Mouse (Mus musculus) liver, postnatal 0 days (tissue): ENCODE data around the gene Gm21304. TPM values are rescaled to one million over a fixed set of nuclear protein-coding genes. Genes with fewer than 3 reads are reported as not detected.

ENCODE experiments used
- ATAC-seq: fragments of 200-750 bp; cut with Nextera tagmentation; 2 replicates; pipeline ENCODE4 v1.8.0; 2017; ENCODE audit warnings: mild to moderate bottlenecking, moderate library complexity
- DNase-seq: peaks from one replicate; pipeline ENCODE4 v3.0.0-alpha.2; 2016
- H3K27ac ChIP-seq: fragments of 300-500 bp; sonication (generic); 2 replicates; pipeline ENCODE4 v1.5.1; 2014; ENCODE audit warnings: antibody characterized with exemption, moderate library complexity, mild to moderate bottlenecking, low read depth
- H3K27me3 ChIP-seq: fragments of 300-500 bp; sonication (generic); 2 replicates; pipeline ENCODE4 v1.6.1; 2014; ENCODE audit warnings: low read length, control low read depth, mixed read lengths; ENCODE audit not compliant: insufficient read depth
- H3K36me3 ChIP-seq: fragments of 300-500 bp; sonication (generic); replicated peaks from 2 replicates; pipeline ENCODE4 v1.6.1; 2014; ENCODE audit warnings: mild to moderate bottlenecking, control low read depth, low read length, moderate library complexity, mixed read lengths; ENCODE audit not compliant: insufficient read depth
- H3K4me1 ChIP-seq: fragments of 300-500 bp; sonication (generic); 2 replicates; pipeline ENCODE4 v1.6.1; 2014; ENCODE audit warnings: antibody characterized with exemption, mild to moderate bottlenecking, control low read depth; ENCODE audit not compliant: insufficient read depth
- H3K4me2 ChIP-seq: fragments of 300-500 bp; sonication (generic); 2 replicates; pipeline ENCODE4 v1.6.1; 2014; ENCODE audit warnings: low read depth, mild to moderate bottlenecking, low read length, moderate library complexity, mixed read lengths
- H3K4me3 ChIP-seq: fragments of 300-500 bp; sonication (generic); 2 replicates; pipeline ENCODE4 v1.5.1; 2014; ENCODE audit warnings: low read depth, low read length
- H3K9ac ChIP-seq: fragments of 300-500 bp; sonication (generic); replicated peaks from 2 replicates; pipeline ENCODE4 v1.6.1; 2014; ENCODE audit warnings: mild to moderate bottlenecking, moderate library complexity
- H3K9me3 ChIP-seq: fragments of 300-500 bp; sonication (generic); 2 replicates; pipeline ENCODE4 v1.6.1; 2016; ENCODE audit warnings: mild to moderate bottlenecking, control low read depth, low read length, mixed read lengths
- CTCF ChIP-seq: sonication (generic); IDR thresholded peaks from 2 replicates; pipeline ENCODE4 v1.5.1; 2016; ENCODE audit warnings: antibody characterized with exemption, low read depth
- EP300 ChIP-seq: IDR thresholded peaks from 2 replicates; pipeline ENCODE4 v1.6.1; 2016; ENCODE audit warnings: antibody characterized with exemption, low read depth, mild to moderate bottlenecking
- WGBS: fragments of 180-500 bp; shearing (Covaris S2); extraction: QIAGEN DNeasy Blood & Tissue Kit; methylation state at CpG from one replicate; pipeline ENCODE4 v1.1.7; 2014; ENCODE audit not compliant: insufficient replicate concordance; 5-methylcytosine and 5-hydroxymethylcytosine counted together
- polyA plus RNA-seq: library from polyadenylated mRNA; unstranded; fragments of >200 nt; fragmentation: Nextera tagmentation; extraction: Ambion mirVana; gene quantifications from 2 replicates; pipeline ENCODE4 v1.2.1, GENCODE M21; 2015

Gene Gm21304
- polyA plus RNA-seq, 1 experiment from 2014 or later = not detected

- no peaks in the 10 kb centered on the region for H3K27me3 ChIP-seq
- WGBS = 64% methylated on average over 1 of the region's 1 CpGs
- H3K4me2 ChIP-seq = no peak overlapping the region
- ATAC-seq (no peak), DNase-seq (no peak)
- no peaks in the 10 kb centered on the region for H3K4me1 ChIP-seq
- no peak overlapping the region for H3K9ac ChIP-seq
- no peak overlapping the region for H3K27ac ChIP-seq
- TF ChIP-seq CTCF = no peak
- TF ChIP-seq EP300 = no peak
- H3K4me3 ChIP-seq = no peak overlapping the region
- H3K36me3 ChIP-seq = no peaks in the 10 kb centered on the region
- H3K9me3 ChIP-seq = no peaks in the 10 kb centered on the region
These were observed 41.3 kb downstream of the Gm21304 start for GRCm38 (mm10) chr10:104209655-104210054.

- H3K9me3 ChIP-seq = no peaks in the 10 kb centered on the region
- H3K9ac ChIP-seq = no peak overlapping the region
- no peak for DNase-seq
- H3K4me2 ChIP-seq = no peak overlapping the region
- ATAC-seq = no peak
- no peak overlapping the region for H3K4me3 ChIP-seq
- no peak overlapping the region for H3K27ac ChIP-seq
- H3K36me3 ChIP-seq = no peaks in the 10 kb centered on the region
- no peaks in the 10 kb centered on the region for H3K4me1 ChIP-seq
- 63% methylated on average over 3 of the region's 3 CpGs for WGBS
- no peak for TF ChIP-seq EP300
- TF ChIP-seq CTCF = no peak
- no peaks in the 10 kb centered on the region for H3K27me3 ChIP-seq
These were observed 42.1 kb downstream of the Gm21304 start for GRCm38 (mm10) chr10:104210268-104210990.

GRCm38 (mm10) chr10:104214527-104214926, 46.2 kb downstream of the Gm21304 start:
- H3K4me2 ChIP-seq = no peak overlapping the region
- H3K4me3 ChIP-seq = no peak overlapping the region
- TF ChIP-seq CTCF = no peak
- TF ChIP-seq EP300 = no peak
- DNase-seq = no peak
- WGBS = 79% methylated on average over 5 of the region's 5 CpGs
- no peak for ATAC-seq
- H3K27me3 ChIP-seq = no peaks in the 10 kb centered on the region
- no peaks in the 10 kb centered on the region for H3K9me3 ChIP-seq
- no peaks in the 10 kb centered on the region for H3K4me1 ChIP-seq
- H3K9ac ChIP-seq = no peak overlapping the region
- no peaks in the 10 kb centered on the region for H3K36me3 ChIP-seq
- no peak overlapping the region for H3K27ac ChIP-seq

Other genes starting within 250 kb of the Gm21304 start
- not detected in 2 replicates for gene Gm21293, start 25.5 kb upstream of the Gm21304 start, polyA plus RNA-seq
- gene Gm6763, start 17.0 kb upstream of the Gm21304 start, polyA plus RNA-seq = not detected in 2 replicates
- gene Gm8764, start 8.5 kb upstream of the Gm21304 start, polyA plus RNA-seq = not detected in 2 replicates
- gene Gm21312, start 8.5 kb downstream of the Gm21304 start, polyA plus RNA-seq = not detected in 2 replicates
- gene Gm20765, start 17.0 kb downstream of the Gm21304 start, polyA plus RNA-seq = not detected in 2 replicates
- gene Gm4340, start 25.5 kb downstream of the Gm21304 start, polyA plus RNA-seq = not detected in 2 replicates